Mouse (Mus musculus) kidney, postnatal 0 days (tissue): Measurements from ENCODE around the gene Mtmr12. TPM values are rescaled to one million over a fixed set of nuclear protein-coding genes. Genes with fewer than 3 reads are reported as not detected.

ENCODE experiments used
- ATAC-seq: fragments of 200-750 bp; cut with Nextera tagmentation; replicated peaks from 2 replicates; pipeline ENCODE4 v1.8.0; 2017; ENCODE audit warnings: low read depth, moderate number of reproducible peaks, moderate TSS enrichment, moderate library complexity; ENCODE audit not compliant: low FRiP score
- DNase-seq: peaks from one replicate; pipeline ENCODE4 v3.0.0-alpha.2; 2016; ENCODE audit warnings: low spot score
- H3K27ac ChIP-seq: fragments of 300-500 bp; sonication (generic); 2 replicates; pipeline ENCODE4 v1.5.1; 2014; ENCODE audit warnings: mild to moderate bottlenecking
- H3K27me3 ChIP-seq: fragments of 300-500 bp; sonication (generic); 2 replicates; pipeline ENCODE4 v1.6.1; 2014; ENCODE audit warnings: low read length, mixed read lengths; ENCODE audit not compliant: insufficient read depth
- H3K36me3 ChIP-seq: fragments of 300-500 bp; sonication (generic); 2 replicates; pipeline ENCODE4 v1.6.1; 2014; ENCODE audit warnings: low read length, mixed read lengths; ENCODE audit not compliant: insufficient read depth
- H3K4me1 ChIP-seq: fragments of 300-500 bp; sonication (generic); replicated peaks from 2 replicates; pipeline ENCODE4 v1.6.1; 2014; ENCODE audit warnings: antibody characterized with exemption, low read length, mixed read lengths; ENCODE audit not compliant: insufficient read depth
- H3K4me2 ChIP-seq: fragments of 300-500 bp; sonication (generic); 2 replicates; pipeline ENCODE4 v1.6.1; 2014; ENCODE audit warnings: mild to moderate bottlenecking, low read length, moderate library complexity, mixed read lengths
- H3K4me3 ChIP-seq: fragments of 300-500 bp; sonication (generic); replicated peaks from 2 replicates; pipeline ENCODE4 v1.5.1; 2014; ENCODE audit warnings: low read depth, low read length
- H3K9ac ChIP-seq: fragments of 300-500 bp; sonication (generic); 2 replicates; pipeline ENCODE4 v1.6.1; 2014; ENCODE audit warnings: low read depth, low read length
- H3K9me3 ChIP-seq: fragments of 300-500 bp; sonication (generic); replicated peaks from 2 replicates; pipeline ENCODE4 v1.6.1; 2016; ENCODE audit warnings: low read length, inconsistent platforms, mixed read lengths
- CTCF ChIP-seq: IDR thresholded peaks from 2 replicates; pipeline ENCODE4 v1.5.1; 2016; ENCODE audit warnings: antibody characterized with exemption, low read depth, mild to moderate bottlenecking, moderate library complexity
- whole genome bisulfite sequencing: fragments of 180-500 bp; shearing (Covaris S2); extraction: QIAGEN DNeasy Blood & Tissue Kit; methylation state at CpG from one replicate; pipeline ENCODE4 v1.1.7; 2014; 5-methylcytosine and 5-hydroxymethylcytosine counted together
- microRNA counts: library from miRNA; unstranded; fragments of <30 nt; microRNA quantifications from one replicate; lab custom pipeline; 2015
- microRNA-seq: library from miRNA; unstranded; fragments of <30 nt; microRNA quantifications from one replicate; pipeline ENCODE4, GENCODE M21; 2016
- polyA plus RNA-seq: library from polyadenylated mRNA; unstranded; fragments of >200 nt; fragmentation: Nextera tagmentation; extraction: Ambion mirVana; gene quantifications from 2 replicates; pipeline ENCODE4 v1.2.1, GENCODE M21; 2015

The Mtmr12 gene
- polyA plus RNA-seq, 1 experiment from 2014 or later, result 12.5 TPM

- peak within 1 kb of the TSS; percentile 99 for H3K9ac ChIP-seq
- H3K4me2 ChIP-seq, result peak within 1 kb of the TSS; percentile 81
- ATAC-seq (peak; percentile 94), DNase-seq (peak; percentile 97)
- no peaks in the 10 kb centered on the region for H3K27me3 ChIP-seq
- 1% methylated on average over 55 of the region's 74 CpGs for WGBS
- peak within 1 kb of the TSS; percentile 98 for H3K27ac ChIP-seq
- no peak for TF ChIP-seq CTCF
- H3K9me3 ChIP-seq, result no peaks in the 10 kb centered on the region
- peaks cover 7% of the 10 kb centered on the region for H3K4me1 ChIP-seq
- no peaks in the 10 kb centered on the region for H3K36me3 ChIP-seq
- peak within 1 kb of the TSS; percentile 100 for H3K4me3 ChIP-seq
Measured at GRCm38 (mm10) chr15:12321091-12321787, 116.4 kb downstream of the Mtmr12 start, which contains the start of gene Golph3. Gene Golph3 (plus strand): TSS chr15:12321450.

- ATAC-seq (peak; percentile 34), DNase-seq (peak; percentile 57)
- Histone ChIP-seq H3K36me3 (no peaks in the 10 kb centered on the region), H3K9me3 (no peaks in the 10 kb centered on the region), H3K27ac (peak within 1 kb of the TSS; percentile 98), H3K9ac (peak within 1 kb of the TSS; percentile 99), H3K4me3 (peak within 1 kb of the TSS; percentile 100), H3K4me1 (peaks cover 7% of the 10 kb centered on the region), H3K4me2 (peak within 1 kb of the TSS; percentile 81), H3K27me3 (no peaks in the 10 kb centered on the region)
- TF ChIP-seq CTCF, result no peak
- WGBS, result under 1% methylated on average over 67 of the region's 70 CpGs
Measured at GRCm38 (mm10) chr15:12321788-12322621, 117.2 kb downstream of the Mtmr12 start, which contains the start of gene 1810049J17Rik. Gene 1810049J17Rik (minus strand): TSS chr15:12321899.

GRCm38 (mm10) chr15:12322676-12323402, 118.0 kb downstream of the Mtmr12 start:
- DNase-seq, result peak; percentile 44
- WGBS, result 5% methylated on average over 9 of the region's 9 CpGs
- Histone ChIP-seq H3K4me1 (peaks cover 7% of the 10 kb centered on the region), H3K9me3 (no peaks in the 10 kb centered on the region), H3K27me3 (no peaks in the 10 kb centered on the region), H3K4me3 (peak overlapping the region; percentile 100), H3K36me3 (no peaks in the 10 kb centered on the region), H3K27ac (0 out of 2 replicates have a peak overlapping the region, but pooled peaks have one; percentile 98), H3K4me2 (peak overlapping the region; percentile 81), H3K9ac (peak overlapping the region; percentile 99)
- TF ChIP-seq CTCF, result no peak
- ATAC-seq, result no peak

MicroRNAs within 50 kb of the gene (microRNA counts, 519-probe panel; counts per million panel counts)
- 330 counts per million, percentile 68 among the panel's probes with 10 or more counts for microRNA mmu-miR-1898 (lab: Ali Mortazavi, UCI)

Small RNAs within 50 kb of the gene (microRNA-seq; reads per million reads assigned to microRNA genes)
- gene Mir1898, result not detected

Other genes with a start within 250 kb of the Mtmr12 start
- 797 and 890 TPM in 2 replicates for gene Sub1, start 208.0 kb upstream of the Mtmr12 start, polyA plus RNA-seq
- 72.0 and 77.3 TPM in 2 replicates for gene Zfr, start 87.2 kb upstream of the Mtmr12 start, polyA plus RNA-seq
- gene Golph3, start 116.4 kb downstream of the Mtmr12 start, polyA plus RNA-seq, result 88.7 and 95.6 TPM in 2 replicates
- 0.45 and 1.9 TPM in 2 replicates for gene 1810049J17Rik, start 116.9 kb downstream of the Mtmr12 start, polyA plus RNA-seq